Mouse (Mus musculus) retina, postnatal 1 day (tissue): Measurements from ENCODE around the gene Cd69.

Source experiments
- DNase-seq: peaks from one replicate; pipeline ENCODE4 v3.0.0-alpha.2; 2012

Cd69 gene

DNA sequence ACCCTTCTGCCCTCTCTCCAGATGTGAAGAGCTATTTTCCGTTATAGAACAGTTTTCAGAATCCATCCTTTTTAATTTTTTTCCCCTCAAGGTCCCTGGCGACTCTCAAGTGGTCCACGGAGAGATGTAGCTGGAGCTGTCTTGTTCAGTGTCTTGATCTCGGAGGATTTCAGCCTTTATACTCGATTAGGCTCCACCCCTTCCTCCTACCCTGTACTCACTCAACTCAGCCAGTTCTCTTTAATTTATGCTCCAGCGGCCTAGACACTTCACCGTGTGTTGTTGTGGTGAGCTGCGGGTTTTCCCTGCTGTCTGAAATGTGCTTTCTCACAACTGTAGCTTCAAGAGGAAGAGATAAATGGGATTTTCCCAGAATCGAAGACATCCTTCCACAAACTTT is at the start of gene Cd69:
Cd69 (minus strand) TSS at position 217 of the 400 bp plus-strand sequence.
- no peak for DNase-seq

DNA sequence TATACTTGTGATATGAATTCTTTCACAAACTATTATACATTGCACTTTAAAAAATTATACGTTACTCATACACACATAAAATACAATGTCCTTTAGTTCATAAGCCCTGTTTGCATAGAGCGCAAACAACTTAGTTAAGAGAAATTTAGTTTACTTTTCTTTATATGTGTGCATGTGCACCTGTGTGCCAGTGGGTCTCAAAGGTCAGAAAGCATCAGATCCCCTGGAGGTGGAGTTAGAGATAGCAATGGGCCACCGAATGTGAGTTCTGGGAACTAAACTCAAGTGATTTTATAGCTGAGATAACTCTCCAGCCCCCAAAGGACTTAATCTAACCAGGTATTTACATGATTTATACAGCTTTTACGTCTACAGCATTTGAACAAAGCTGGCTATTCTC is 44.1 kb upstream of the Cd69 start:
- DNase-seq = no peak

DNA sequence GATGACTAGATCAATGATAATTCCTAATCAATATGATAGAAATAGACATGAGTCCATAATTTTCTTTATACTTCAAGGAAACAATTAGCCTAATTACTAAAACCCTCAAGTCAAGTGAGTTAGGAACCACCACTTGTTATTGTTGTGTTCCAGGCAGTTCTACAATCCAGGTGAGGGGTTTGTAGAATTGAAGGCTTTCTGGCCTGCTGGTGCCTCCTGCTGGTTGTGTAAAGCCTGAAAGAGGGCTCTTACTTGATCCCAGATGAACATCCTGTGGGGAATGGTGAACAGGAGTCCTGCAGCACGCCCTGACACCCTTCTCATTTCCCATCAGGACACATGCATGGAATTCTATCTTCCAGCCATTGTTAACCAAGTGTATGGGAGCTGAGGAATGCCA is 43.2 kb upstream of the Cd69 start:
- no peak for DNase-seq

DNA sequence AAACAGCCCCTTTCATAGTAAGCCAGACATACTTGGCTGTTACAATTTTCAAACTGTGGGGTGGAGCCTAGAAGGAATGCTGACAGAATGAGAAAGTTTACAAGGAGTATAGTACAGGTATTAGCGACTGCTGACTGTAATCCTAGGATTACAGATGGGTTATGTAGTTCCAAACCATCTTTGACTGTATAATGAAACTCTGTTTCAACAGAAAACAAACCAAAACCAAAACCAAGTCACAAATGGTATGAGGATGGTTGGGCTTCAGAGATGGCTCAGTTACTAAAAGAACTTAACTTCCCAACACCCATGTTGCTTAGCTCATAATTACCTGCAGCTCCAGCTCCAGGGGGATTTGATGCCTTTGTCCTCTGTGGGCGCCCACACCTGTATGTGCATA is 41.2 kb upstream of the Cd69 start:
- no peak for DNase-seq

DNA sequence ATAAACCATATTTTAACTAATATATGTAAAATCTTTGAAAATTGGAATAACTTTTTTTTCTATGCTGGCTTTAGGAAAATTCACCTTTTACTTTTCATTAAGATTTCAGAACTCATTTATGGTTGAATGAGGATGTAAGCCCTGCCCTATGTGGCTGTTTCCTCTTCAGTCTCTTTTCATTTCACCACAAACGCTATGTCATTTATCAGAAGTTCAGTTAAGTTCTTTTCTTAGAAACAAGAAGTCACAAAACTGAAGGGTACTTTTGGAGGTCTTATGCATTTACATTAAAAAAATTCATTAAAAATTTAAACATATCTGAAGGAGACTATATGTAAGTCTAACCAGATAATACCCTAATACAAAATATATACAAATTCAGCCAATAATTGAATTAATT is 40.5 kb upstream of the Cd69 start:
- DNase-seq = no peak

DNA sequence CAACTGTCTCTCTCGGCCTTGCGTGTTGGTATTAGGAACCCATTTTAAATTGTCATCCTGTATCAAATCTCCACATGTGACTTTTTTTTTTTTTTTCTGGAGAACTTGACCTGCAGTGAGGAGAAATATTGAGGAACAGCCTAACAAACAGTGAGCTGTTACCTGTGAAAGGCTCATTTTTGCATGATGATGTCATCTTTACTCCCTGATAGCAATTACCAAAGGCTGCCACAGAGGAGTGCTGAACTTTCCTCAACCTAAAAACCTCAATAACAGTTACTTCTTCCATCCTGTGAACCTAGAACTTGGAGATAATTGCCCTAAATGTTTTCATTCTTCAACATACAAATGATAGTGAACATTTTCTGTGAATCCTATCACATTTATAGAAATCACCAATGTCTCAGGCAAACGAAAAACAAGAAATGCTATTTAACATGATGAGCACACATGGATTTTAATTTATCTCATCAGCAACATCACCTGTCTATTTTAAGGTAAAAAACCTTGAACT is 39.5 kb upstream of the Cd69 start:
- no peak for DNase-seq

DNA sequence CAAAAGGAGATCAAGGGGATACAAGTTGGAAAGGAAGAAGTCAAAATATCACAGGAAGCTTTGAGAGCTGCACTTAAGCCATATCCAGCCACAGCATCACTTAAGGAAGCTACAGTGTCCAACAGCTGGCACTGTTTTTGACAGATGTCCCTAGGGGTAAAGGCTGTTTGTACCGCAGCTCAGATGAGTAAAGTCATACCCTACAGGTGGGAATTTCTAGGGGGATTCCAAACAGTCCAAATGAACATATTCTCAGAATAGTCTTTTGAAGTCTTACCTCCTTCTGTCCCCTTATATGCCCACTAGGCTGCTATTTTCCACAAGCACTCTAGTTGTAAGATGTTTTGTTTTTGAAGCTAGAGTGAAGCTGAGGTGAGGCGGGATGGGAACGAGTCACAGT is 37.3 kb upstream of the Cd69 start:
- no peak for DNase-seq

DNA sequence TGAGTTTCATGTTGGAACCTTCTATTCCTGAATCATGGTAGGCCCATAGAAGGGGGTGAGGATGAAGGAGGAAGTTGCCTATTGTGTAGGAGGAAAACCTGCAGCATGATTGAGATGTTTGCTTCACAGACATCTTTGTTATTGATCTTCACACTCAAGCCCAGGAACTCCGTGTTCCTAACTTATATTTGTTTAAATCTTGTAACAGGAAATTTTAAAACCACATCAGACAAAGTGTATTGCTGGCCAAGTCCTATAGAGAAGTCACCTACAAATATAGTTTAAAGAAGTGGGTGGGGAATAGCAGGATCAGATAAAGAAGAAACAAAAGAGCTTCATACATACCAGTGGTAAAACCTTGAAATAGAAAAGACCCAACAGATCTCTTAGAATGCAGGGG is 28.9 kb upstream of the Cd69 start:
- no peak for DNase-seq

DNA sequence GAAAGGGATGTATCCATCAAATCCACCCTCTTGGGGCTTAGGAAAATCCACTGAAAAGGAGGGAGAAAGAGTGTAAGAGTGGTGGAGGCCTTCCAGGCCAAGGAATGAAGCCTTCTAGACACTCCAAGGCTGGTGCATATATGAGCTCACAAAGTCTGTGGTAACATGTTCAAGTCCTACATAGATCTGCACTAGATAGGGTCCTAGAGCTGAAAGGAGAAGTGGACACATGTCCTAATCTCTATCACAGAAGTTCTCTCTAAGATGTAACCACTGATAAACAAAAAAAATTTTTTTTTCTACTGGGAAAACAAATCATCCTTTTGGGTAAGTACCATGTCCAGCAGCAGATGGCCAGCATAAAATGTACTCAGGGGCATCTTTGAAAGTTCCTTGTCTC is 13.5 kb upstream of the Cd69 start:
- DNase-seq = no peak

DNA sequence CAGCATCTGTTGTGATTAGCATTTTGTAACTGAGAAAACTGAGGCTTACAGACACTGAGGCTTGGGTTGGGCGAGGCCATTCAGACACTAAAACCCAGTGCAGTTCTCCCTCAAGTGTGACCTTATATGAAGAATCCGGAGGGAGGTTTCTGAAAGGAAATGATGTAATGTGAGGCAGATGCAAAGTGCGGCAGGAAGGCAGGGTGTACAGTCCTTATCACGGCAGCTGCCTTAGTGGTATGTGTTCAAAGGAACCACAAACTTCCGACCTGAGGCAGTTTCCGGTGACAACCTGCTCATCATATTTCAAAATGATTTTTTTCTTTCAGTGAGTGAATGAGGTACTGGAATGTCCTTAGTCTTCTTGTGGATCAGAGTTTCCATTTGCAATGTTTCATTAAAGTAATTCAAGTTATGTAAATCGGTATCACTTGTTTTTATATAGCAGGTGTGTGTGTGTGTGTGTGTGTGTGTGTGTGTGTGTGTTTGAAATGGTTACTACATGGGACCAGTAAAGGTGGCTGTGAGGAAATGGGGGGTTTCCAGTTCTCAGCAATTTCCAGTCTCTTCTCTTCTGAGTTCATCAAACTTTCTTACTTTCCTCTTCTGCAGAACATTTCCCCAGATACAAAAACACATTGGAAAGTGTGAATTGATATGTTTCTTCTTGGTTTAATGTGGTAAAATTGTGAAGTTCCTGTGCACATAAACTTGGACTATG is 9.3 kb upstream of the Cd69 start:
- no peak for DNase-seq

DNA sequence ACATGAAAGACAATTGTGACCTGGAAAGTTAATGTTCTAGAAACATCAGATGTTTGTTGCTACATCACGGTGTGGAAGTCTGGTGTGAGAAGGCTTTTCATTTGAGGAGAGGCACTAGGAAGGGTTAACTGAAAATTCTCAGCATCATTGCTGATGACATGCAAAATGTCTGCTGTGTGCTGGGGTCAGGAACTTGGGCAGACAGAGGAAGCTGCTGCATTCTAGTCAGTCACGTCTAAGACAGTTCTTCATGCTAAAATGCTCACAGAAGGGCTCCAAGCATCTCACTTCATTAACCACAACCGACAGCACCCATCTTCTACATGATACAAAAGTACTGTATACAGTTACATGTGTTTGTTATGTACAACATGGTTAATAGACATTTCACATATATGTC is 8.0 kb upstream of the Cd69 start:
- DNase-seq = no peak

DNA sequence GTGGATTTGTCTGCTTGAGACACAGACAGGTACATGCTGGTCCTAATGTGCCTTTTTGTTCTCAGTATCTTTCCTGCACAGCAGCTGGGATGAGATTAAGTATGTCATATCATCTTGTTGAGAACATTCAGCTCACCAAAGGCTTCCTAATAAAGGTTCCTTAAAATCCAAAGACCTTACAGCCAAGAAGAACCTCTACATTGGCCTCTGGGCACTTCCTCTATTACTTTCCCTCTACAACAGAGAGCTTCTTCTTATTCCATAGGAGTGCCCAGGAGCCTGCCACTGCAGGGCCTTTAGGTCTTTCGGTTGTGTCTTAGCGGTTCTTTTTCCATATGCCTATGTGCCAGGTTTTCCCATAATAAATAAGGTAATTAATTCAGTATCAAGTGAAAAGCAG is 1.2 kb upstream of the Cd69 start:
- DNase-seq = no peak

DNA sequence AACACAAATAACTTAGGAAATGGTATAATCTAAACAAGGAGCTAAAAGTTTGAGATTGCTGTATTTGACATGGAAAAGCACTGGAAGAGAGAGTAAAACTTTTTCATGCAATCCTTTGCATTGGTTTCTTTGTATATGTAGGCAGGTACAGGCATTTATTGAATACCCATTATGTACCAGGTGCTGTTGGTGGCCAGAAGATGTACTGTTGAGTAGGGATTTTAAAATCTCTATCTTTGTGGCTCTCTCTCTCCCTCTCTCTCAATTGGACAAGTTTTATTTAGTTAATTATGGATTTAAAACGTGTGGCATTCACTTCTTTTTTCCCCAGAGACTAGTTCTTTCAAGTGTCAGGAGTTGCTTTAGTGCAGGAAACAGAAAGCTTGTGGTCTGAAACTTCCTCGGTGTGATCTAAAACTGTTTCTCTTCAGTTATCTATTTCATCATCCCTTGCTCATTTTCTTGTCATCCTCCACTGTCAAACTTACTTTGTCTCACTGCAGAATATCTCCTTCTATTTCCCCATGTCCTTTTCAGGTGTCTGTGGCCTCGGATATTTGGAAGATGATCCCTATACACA is 478 bp upstream of the Cd69 start:
- no peak for DNase-seq

DNA sequence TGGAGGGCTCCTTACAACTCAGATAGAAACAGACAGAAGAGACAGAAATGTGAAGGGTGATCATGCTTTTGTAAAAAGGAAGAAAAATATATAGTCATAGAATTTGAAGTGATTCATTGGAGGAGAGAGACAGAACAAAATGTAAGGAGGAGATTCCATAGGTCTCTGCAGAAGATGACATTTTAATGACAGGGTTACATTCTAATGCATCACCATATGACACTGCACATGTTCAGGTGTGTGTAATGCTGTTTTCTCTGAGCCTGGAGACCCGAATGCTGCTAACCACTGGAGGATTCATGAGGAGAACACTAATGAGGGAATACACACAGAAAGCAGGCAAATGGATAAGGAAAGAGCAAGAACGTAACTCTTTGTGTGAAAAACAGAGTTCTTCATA is 760 bp downstream of the Cd69 start:
- DNase-seq = no peak

DNA sequence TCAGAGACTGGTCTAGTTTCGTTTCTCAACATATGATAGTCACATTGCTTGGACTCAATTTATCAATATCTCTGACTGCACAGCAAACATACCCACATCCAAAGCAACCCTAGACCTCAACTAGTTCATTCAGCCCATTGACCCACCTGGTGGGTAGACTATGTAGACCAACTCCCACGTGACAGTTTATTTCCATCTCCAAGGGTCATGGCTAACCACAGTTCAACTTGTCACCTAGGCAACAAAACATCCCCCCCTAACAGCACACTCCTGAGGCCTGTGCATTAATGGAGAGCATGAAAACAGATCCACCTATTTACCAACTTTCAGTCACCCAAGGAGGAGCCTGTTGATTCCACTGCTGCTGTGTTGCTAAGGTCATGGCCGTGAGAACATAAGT is 1.6 kb downstream of the Cd69 start:
- no peak for DNase-seq

DNA sequence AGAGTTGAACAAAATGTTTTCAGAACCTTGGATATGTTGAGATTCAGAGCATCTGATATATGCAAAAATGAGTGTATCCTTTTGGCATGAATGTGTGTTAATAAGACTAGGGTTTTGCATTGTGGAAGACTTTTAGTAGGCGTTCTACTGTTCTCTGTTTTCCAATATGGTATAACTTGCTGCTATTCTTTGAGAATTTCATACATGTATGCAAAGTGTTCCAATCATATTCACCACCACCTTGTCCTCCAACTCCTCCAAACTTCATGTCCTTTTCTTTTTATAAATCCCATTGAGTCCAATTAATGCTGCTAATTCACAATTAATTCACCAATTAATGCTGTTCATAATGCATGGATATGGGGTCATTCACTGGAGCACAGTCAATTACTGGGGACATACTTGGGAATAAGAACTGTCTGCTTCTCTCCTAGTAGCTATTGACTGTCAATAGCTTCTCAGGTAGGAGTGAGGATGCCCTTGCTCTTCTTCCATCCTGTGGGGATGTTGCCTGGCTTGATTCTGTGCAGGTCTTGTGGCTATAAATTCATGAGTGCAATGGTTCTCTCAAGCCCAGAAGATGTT is 8.7 kb downstream of the Cd69 start:
- no peak for DNase-seq

DNA sequence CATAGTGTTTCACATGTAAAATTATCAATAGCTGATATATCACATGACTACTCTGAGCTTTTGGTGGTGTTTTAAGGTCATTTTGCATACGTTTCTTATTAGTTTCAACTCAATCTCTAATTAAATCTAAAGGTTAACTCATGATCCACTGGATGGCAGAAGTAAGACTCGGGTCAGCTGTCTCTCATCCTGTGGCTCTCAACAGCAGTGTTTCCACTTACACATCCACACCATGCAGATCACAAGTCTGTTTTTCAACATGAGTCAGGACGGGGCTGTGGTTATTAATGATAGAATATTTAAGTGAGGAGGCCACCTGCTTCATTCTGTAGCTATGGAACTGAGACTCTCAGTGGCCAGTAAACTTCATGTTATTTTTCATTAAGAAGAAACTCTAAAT is 9.4 kb downstream of the Cd69 start:
- DNase-seq = no peak

DNA sequence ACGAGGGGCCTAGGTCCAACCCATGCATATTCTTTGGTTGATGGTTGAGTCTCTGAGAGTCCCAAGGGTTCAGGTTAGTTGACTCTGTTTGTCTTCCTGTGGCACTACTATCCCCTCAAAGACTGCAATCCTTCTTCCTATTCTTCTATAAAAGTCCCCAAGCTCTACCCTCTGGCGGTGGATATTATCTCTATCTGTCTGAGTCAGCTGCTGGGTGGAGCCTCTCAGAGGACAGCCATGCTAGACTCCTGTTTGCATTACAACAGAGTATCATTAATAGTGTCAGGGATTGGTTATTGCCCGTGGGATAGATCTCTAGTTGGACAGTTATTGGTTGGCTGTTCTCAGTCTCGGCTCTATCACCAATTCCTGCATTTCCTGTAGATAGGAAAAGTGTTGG is 14.3 kb downstream of the Cd69 start:
- DNase-seq = no peak

DNA sequence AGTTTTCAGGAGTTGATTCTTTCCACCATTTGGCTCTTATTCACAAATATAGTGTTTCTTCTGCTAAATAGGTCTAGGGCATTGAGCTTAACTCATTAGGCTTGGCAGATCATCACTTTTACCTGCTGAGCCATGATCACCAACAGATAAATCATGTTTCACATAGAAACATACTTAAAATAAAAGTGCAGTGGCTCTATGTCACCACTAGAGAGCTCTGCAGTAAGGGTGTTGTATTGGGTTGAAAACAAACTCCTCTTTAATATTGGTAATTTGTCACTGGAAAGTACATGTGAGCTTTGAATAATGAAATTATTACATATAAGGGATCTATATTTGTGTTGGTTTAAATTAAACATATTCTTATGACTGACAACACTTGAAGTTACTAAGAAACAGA is 15.2 kb downstream of the Cd69 start:
- DNase-seq = peak; percentile 10

DNA sequence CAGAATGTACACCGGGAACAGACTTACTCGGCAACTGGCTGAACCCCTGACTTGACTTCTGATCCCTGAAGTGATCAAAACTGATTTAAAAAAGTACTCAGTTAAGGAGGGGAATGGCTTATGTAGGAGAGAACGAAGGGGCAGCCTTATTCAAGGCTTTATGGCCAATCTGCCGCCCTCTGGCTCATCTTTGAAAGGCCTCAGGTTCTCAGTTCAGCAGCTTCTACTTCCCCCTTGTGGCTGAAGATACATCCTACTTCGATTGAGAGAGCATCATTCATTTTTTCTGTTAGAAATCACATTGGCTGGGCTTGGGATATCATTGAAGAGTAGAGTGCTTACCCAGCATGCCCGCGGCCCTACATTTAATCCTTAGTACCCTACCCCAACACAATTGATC is 19.2 kb downstream of the Cd69 start:
- DNase-seq = peak; percentile 68

DNA sequence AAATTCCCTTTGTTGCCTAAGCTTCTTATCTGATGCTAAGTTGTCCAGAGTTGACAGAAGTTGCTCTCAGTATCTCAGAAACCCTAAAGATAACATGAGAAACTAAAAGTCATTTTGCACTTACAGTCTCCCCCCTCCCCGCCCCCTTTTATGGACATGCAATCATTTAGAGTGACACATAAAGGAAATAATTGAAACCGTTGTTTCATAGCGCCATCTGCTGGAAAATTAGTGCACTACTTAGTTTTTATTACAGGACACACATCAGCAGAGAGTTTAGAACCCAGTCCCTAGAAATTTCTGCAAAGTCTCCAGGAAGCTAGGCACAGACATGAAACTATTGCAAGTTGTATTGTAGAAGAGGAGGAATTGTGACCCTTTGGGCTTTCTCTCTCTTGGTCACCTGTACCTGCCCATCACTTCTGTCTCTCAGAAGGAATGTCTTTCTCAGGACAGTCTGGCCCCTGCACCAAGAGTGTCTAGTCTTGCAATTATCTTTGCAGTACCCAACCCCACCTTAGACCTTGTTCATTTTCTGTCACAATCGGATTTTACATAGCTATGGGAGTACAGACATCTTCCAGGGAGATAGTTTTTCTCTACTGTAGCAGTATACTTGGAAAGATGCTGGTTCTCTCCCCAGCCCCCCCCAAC is 20.2 kb downstream of the Cd69 start:
- DNase-seq = peak; percentile 83

DNA sequence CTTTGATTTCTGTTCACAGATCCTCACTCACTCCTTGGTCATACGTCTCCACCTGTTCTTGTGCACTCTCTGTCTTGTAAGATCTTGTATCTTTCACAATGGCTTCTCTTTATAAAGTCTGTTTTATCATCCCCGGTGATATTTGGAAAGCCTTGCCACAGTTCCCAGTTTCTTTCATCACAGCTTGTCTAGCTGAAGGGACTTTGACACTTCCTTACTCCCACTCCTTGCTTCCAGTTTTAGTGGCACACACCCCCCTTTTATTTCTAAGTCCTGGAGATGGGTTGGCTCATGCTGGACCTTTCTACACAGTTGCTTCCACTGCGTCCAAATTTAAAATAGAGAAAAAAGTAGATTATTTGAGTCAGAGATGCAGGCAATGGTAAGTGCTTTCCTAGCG is 20.9 kb downstream of the Cd69 start:
- DNase-seq = no peak

DNA sequence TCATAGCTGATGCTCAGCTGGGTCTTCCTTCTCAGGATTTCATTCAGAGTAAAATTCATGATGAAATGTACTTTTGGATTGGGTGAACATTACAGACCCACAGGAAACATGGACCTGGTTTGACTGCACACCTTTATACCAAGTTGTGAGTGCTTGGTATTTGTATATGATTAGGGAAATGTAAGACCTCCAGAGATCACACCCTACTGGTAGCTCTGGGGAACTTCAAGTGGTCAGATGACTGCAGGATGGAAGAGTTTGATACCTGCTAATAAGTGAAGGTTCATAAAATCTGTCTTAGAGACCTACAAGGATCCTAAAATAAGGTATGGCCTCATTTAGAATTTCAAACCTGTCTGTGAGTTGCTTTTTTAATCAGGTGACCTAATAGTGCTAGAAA is 27.0 kb downstream of the Cd69 start:
- DNase-seq = peak; percentile 41

DNA sequence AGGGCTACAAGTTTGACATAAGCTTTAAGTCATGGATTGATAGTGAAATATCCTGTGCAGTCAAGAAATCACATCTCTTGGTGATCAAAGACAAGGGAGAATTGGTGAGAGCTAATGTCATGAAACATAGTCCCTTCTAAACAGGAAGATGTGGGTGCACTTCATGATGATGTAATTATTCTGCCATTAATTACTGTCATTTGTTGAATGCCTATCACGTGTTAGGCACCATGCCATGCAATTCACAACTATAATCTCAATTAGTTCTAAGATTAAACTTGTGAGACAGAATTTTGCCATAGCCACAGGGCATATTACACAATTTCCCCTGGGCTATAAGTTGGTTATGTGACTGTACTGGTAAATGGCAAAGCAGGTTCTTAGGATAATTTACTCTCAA is 28.2 kb downstream of the Cd69 start:
- no peak for DNase-seq
